Mouse (Mus musculus): ENCODE results near the gene Gpr141. TPM values are rescaled to one million over a fixed set of nuclear protein-coding genes. Genes with fewer than 3 reads are reported as not detected.

Gene Gpr141
- total RNA-seq, 2 experiments from 2014 or later, result not detected

GRCm38 (mm10) chr13:19744536-19744935 is 79.5 kb downstream of the Gpr141 start:
- intact Hi-C loops (cut with DNase I), result no loop called here
- no peak for DNase-seq (ENCODE audit: low spot score in 2 of 2)

GRCm38 (mm10) chr13:19734597-19734996 is 89.5 kb downstream of the Gpr141 start:
- intact Hi-C loops (cut with DNase I), result no loop called here
- DNase-seq (ENCODE audit: low spot score in 2 of 2), result peak in 1 of 2 experiments; percentile 27

GRCm38 (mm10) chr13:19730826-19731225 is 93.2 kb downstream of the Gpr141 start:
- intact Hi-C loops (cut with DNase I), result no loop called here
- no peak for DNase-seq (ENCODE audit: low spot score in 2 of 2)

- DNase-seq (ENCODE audit: low spot score in 2 of 2), result no peak
- intact Hi-C loops (cut with DNase I), result no loop called here
Observed at GRCm38 (mm10) chr13:19718954-19719353, 105.1 kb downstream of the Gpr141 start.

GRCm38 (mm10) chr13:19717201-19717600 is 106.9 kb downstream of the Gpr141 start:
- intact Hi-C loops (cut with DNase I), result no loop called here
- DNase-seq (ENCODE audit: low spot score in 2 of 2), result no peak

GRCm38 (mm10) chr13:19703806-19704205 is 120.3 kb downstream of the Gpr141 start:
- intact Hi-C loops (cut with DNase I), result loop anchor here (5.0 kb wide), 1 partner anchor 568 kb away; no protein-coding TSS in a partner anchor

GRCm38 (mm10) chr13:19701443-19702078 is 122.5 kb downstream of the Gpr141 start:
- DNase-seq (ENCODE audit: low spot score in 2 of 2), result peak; percentile 80 to 87
- intact Hi-C loops (cut with DNase I), result loop anchor here (5.0 kb wide), 1 partner anchor 571 kb away; no protein-coding TSS in a partner anchor

More at GRCm38 (mm10) chr13:19703806-19704205, 120.3 kb downstream of the Gpr141 start:
- no peak for DNase-seq (ENCODE audit: low spot score in 2 of 2)

GRCm38 (mm10) chr13:19700733-19701442 is 123.2 kb downstream of the Gpr141 start:
- intact Hi-C loops (cut with DNase I), result loop anchor here (5.0 kb wide), 1 partner anchor 571 kb away; no protein-coding TSS in a partner anchor
- DNase-seq (ENCODE audit: low spot score in 2 of 2), result no peak

Other genes with a start within 250 kb of the Gpr141 start
- 10 to 100 TPM; 48.2 to 50.1 TPM for gene Epdr1, start 204.3 kb downstream of the Gpr141 start, total RNA-seq (2021)
- gene Sfrp4, start 201.2 kb downstream of the Gpr141 start, total RNA-seq (2021), result 1 to 10 TPM; 1.3 to 1.5 TPM
- not detected for gene Nme8, start 126.5 kb downstream of the Gpr141 start, total RNA-seq (2021)